Mouse (Mus musculus): ENCODE measurements at regions not wholly inside any gene's neighbourhood (a gene's known extent, or its start where the extent isn't known, plus 50 kb on each side); places are given as distances from the start of the nearest gene placed in this dataset.

DNA sequence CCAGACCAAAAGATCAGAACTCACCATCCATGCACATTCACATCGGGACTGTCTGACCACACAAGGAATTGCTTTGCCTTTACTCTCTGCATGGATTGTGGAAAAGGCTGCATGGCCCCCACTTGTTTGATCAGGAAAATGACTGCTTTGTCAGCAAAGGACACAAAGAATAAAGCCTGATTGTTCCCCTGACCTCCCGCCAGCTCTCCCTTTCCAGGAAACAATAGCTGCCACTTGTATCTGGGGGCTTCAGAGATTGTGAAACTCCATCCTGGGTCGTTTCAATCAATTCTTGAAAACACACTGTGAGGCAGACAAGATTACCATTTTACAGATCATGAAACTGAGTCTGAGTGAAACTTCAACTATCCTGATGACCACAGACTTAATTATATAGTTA, 70.7 kb downstream of the Zic3 start:
- H3K27me3 ChIP-seq: no peaks in the 10 kb centered on the region
- H3K36me3 ChIP-seq: no peaks in the 10 kb centered on the region
- H3K4me3 ChIP-seq: no peak overlapping the region
- H3K9ac ChIP-seq: no peak overlapping the region
- 37% methylated on average over 3 of the region's 3 CpGs for WGBS
- no peak for ATAC-seq (ENCODE audit: low read depth)
- no peaks in the 10 kb centered on the region for H3K9me3 ChIP-seq
- H3K27ac ChIP-seq (replicated peaks): no peak overlapping the region
- no peaks in the 10 kb centered on the region for H3K4me1 ChIP-seq (replicated peaks)
- no peak overlapping the region for H3K4me2 ChIP-seq

DNA sequence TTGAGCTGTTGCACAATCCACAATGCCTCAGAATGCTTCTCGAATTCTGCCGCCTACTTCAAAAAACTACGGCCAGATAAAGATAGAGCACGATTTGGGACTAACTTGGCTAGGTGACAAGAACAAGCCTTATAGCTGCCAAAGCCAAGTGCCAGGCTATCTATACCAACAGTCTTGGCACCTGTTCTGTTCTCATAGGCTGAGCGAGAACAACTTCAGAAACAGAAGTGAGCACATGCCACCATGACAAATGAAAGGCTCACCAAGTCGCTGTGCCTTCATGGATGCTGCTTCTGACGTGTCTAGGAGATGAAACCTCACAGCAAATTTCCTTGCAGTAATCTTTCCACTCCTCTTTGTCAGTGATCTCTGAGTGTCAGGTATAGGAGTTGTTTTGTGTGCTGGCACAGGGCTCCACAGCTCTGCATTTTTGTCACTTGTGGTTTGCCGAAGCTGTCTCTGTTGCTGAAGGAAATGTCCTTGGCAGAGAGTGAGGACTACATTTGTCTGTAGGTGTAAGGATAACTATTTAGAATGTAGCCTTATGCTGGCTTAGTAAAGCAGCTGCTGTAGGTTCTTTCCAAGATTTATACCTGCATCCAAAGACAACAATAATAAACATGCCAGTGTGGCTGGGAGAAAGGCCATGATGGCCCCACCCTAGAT, 95.4 kb downstream of the Zic3 start:
- Histone ChIP-seq H3K9ac (no peak overlapping the region), H3K27me3 (no peaks in the 10 kb centered on the region), H3K4me1 (replicated peaks) (no peaks in the 10 kb centered on the region), H3K9me3 (no peaks in the 10 kb centered on the region), H3K36me3 (no peaks in the 10 kb centered on the region), H3K4me2 (no peak overlapping the region), H3K4me3 (no peak overlapping the region), H3K27ac (replicated peaks) (no peak overlapping the region)
- ATAC-seq (ENCODE audit: low read depth): no peak
- WGBS: 94% methylated on average over 8 of the region's 8 CpGs

- H3K27me3 ChIP-seq: no peaks in the 10 kb centered on the region
- 24% methylated on average over 20 of the region's 20 CpGs for WGBS
- peak overlapping the region; percentile 46 for H3K4me2 ChIP-seq
- peak overlapping the region; percentile 28 for H3K27ac ChIP-seq (replicated peaks)
- H3K4me3 ChIP-seq: peak overlapping the region; percentile 9; the same call in 1 of the 2 replicates
- H3K4me1 ChIP-seq (replicated peaks): peaks cover 14% of the 10 kb centered on the region; the same call in 1 of the 2 replicates
- ATAC-seq (ENCODE audit: low read depth): peak; percentile 53
- no peaks in the 10 kb centered on the region for H3K9me3 ChIP-seq
- no peak overlapping the region for H3K9ac ChIP-seq
- H3K36me3 ChIP-seq: no peaks in the 10 kb centered on the region
Measured at GRCm38 (mm10) chrX:58155371-58156124, 133.0 kb downstream of the Zic3 start.

DNA sequence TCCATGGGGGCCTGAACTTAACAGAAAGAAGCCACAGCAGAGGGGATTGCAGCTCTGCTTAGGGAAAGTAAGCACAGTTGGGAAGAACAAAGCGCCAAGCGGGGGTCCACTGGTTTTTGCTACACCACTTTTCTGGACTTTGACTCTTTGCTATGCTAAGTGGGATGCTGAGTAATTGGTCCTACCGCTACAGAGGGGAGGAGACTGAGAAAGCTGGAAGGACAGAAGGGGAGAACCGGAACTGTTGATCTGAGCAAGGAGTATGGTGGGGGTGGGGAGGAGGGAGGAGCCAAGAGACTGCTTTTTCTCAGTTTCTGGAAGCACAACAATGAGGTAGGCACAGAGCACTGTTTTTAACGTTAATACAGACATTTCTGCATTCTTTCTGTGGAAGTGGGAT, 134.9 kb downstream of the Zic3 start:
- Histone ChIP-seq H3K4me2 (no peak overlapping the region), H3K4me3 (no peak overlapping the region), H3K27me3 (no peaks in the 10 kb centered on the region), H3K27ac (replicated peaks) (no peak overlapping the region), H3K9me3 (no peaks in the 10 kb centered on the region), H3K36me3 (no peaks in the 10 kb centered on the region), H3K9ac (no peak overlapping the region), H3K4me1 (replicated peaks) (peaks cover 14% of the 10 kb centered on the region; the same call in 1 of the 2 replicates)
- no peak for ATAC-seq (ENCODE audit: low read depth)
- 42% methylated on average over 5 of the region's 5 CpGs for WGBS

- Histone ChIP-seq H3K27ac (replicated peaks) (no peak overlapping the region), H3K36me3 (no peaks in the 10 kb centered on the region), H3K4me2 (no peak overlapping the region), H3K4me3 (no peak overlapping the region), H3K4me1 (replicated peaks) (no peaks in the 10 kb centered on the region), H3K27me3 (no peaks in the 10 kb centered on the region), H3K9me3 (no peaks in the 10 kb centered on the region), H3K9ac (no peak overlapping the region)
- ATAC-seq (ENCODE audit: low read depth): no peak
- WGBS: 81% methylated on average over 12 of the region's 12 CpGs
Measured at GRCm38 (mm10) chrX:58166184-58166904, 143.8 kb downstream of the Zic3 start.

DNA sequence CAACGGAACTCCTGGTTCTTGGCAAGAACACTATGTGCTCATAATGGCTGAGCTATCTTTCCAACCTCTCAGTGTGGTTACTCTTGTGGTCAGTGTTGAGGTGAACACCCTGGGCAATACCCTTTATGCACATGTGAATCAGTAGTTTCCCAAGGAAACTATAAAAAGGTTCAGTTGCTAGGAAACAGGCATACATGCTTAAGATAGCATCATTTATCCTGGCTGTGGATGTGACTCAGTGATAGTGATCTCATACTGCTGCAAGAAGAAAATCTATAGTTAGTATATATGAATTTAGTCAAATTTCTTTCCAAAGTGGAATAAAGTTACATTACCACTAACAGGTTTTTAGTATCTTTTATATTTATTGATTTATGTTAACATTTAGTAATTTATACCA, 151.8 kb downstream of the Zic3 start:
- H3K9me3 ChIP-seq: no peaks in the 10 kb centered on the region
- WGBS: 83% methylated on average over 1 of the region's 1 CpGs
- ATAC-seq (ENCODE audit: low read depth): no peak
- no peak overlapping the region for H3K4me2 ChIP-seq
- no peaks in the 10 kb centered on the region for H3K27me3 ChIP-seq
- no peak overlapping the region for H3K27ac ChIP-seq (replicated peaks)
- no peaks in the 10 kb centered on the region for H3K36me3 ChIP-seq
- H3K9ac ChIP-seq: no peak overlapping the region
- H3K4me1 ChIP-seq (replicated peaks): no peaks in the 10 kb centered on the region
- no peak overlapping the region for H3K4me3 ChIP-seq

Data from neural tube, embryonic 13.5 days (tissue).